Mouse (Mus musculus) neural tube, embryonic 14.5 days (tissue): Measurements from ENCODE around the gene Nek6. TPM values are rescaled to one million over a fixed set of nuclear protein-coding genes. Genes with fewer than 3 reads are reported as not detected.

Source experiments
- ATAC-seq: fragments of 200-750 bp; cut with Nextera tagmentation; 2 replicates; pipeline ENCODE4 v1.8.0; 2017; ENCODE audit warnings: low read depth, mild to moderate bottlenecking, moderate TSS enrichment, moderate library complexity
- H3K27ac ChIP-seq: fragments of 300-500 bp; sonication (generic); 2 replicates; pipeline ENCODE4 v1.5.1; 2014; ENCODE audit warnings: low read depth, mild to moderate bottlenecking, control low read depth, low read length, moderate library complexity, mixed read lengths
- H3K27me3 ChIP-seq: fragments of 300-500 bp; sonication (generic); 2 replicates; pipeline ENCODE4 v1.6.1; 2014; ENCODE audit warnings: low read length; ENCODE audit not compliant: control insufficient read depth, insufficient read depth
- H3K36me3 ChIP-seq: fragments of 300-500 bp; sonication (generic); 2 replicates; pipeline ENCODE4 v1.6.1; 2014; ENCODE audit warnings: low read length, mixed read lengths; ENCODE audit not compliant: control insufficient read depth, insufficient read depth
- H3K4me1 ChIP-seq: fragments of 300-500 bp; sonication (generic); 2 replicates; pipeline ENCODE4 v1.6.1; 2014; ENCODE audit warnings: low read length; ENCODE audit not compliant: control insufficient read depth, insufficient read depth
- H3K4me2 ChIP-seq: fragments of 300-500 bp; sonication (generic); 2 replicates; pipeline ENCODE4 v1.6.1; 2014; ENCODE audit warnings: mild to moderate bottlenecking, low read depth, low read length, control low read depth
- H3K4me3 ChIP-seq: fragments of 300-500 bp; sonication (generic); 2 replicates; pipeline ENCODE4 v1.5.1; 2014; ENCODE audit warnings: low read depth, low read length, control low read depth, mixed read lengths
- H3K9ac ChIP-seq: fragments of 300-500 bp; sonication (generic); replicated peaks from 2 replicates; pipeline ENCODE4 v1.6.1; 2014; ENCODE audit warnings: low read depth, mild to moderate bottlenecking, control low read depth, low read length, mixed read lengths
- H3K9me3 ChIP-seq: fragments of 300-500 bp; sonication (generic); 2 replicates; pipeline ENCODE4 v1.6.1; 2016; ENCODE audit warnings: low read length; ENCODE audit not compliant: control insufficient read depth
- WGBS: fragments of 180-500 bp; shearing (Covaris S2); extraction: QIAGEN DNeasy Blood & Tissue Kit; methylation state at CpG from one replicate; pipeline ENCODE4 v1.1.7; 2014; 5-methylcytosine and 5-hydroxymethylcytosine counted together
- polyA plus RNA-seq: library from polyadenylated mRNA; unstranded; fragments of >200 nt; fragmentation: Nextera tagmentation; extraction: Ambion mirVana; gene quantifications from 2 replicates; pipeline ENCODE4 v1.2.1, GENCODE M21; 2014

The Nek6 gene
- polyA plus RNA-seq, 1 experiment from 2014 or later: 46.4 TPM

DNA sequence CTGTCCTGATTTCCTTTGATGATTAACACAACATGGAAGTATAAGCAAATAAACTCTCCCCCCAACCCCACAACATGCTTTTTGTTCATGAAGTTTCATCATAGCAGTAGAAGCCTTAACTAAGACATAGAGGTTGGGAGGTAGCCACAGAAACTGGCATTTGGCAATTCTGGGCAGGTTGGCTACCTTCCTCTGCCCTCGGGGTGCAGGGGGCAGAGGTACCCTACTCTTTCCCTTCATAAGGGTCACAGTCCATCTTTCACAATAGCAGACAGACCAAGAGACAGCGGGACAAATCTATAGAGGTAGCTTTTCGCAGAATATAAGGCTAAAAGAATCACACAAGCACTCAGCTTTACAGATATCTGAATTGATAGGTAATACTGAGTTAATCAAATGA lies 8.7 kb upstream of the Nek6 start:
- Histone ChIP-seq H3K27me3 (no peaks in the 10 kb centered on the region), H3K4me2 (no peak overlapping the region), H3K9ac (no peak overlapping the region), H3K36me3 (no peaks in the 10 kb centered on the region), H3K27ac (no peak overlapping the region), H3K9me3 (no peaks in the 10 kb centered on the region), H3K4me1 (no peaks in the 10 kb centered on the region), H3K4me3 (no peak overlapping the region)
- 92% methylated on average over 3 of the region's 3 CpGs for WGBS
- ATAC-seq: no peak

DNA sequence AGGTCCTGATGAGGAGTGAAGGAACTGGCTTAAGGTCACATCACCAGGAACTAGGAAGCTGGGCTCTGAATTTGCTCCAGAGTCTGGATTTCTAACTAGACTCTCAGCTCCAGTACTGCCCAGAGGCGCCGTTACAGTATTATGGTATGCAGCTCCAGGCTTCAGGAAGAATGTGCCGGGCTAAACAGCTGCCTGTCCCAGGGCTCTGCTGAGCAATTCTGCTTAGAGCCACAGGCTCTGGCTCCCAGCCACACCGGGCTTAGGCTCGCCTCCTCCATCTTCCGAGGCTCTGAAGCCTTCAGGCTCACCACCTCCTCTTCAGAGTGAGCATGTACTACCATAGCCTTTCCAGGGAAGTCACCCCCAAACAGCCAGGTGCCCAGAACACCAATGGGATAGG lies 7.1 kb upstream of the Nek6 start:
- no peaks in the 10 kb centered on the region for H3K9me3 ChIP-seq
- no peak overlapping the region for H3K27ac ChIP-seq
- no peaks in the 10 kb centered on the region for H3K36me3 ChIP-seq
- H3K27me3 ChIP-seq: no peaks in the 10 kb centered on the region
- no peak overlapping the region for H3K4me2 ChIP-seq
- WGBS: 50% methylated on average over 6 of the region's 6 CpGs
- no peak for ATAC-seq
- no peak overlapping the region for H3K9ac ChIP-seq
- no peak overlapping the region for H3K4me3 ChIP-seq
- no peaks in the 10 kb centered on the region for H3K4me1 ChIP-seq

DNA sequence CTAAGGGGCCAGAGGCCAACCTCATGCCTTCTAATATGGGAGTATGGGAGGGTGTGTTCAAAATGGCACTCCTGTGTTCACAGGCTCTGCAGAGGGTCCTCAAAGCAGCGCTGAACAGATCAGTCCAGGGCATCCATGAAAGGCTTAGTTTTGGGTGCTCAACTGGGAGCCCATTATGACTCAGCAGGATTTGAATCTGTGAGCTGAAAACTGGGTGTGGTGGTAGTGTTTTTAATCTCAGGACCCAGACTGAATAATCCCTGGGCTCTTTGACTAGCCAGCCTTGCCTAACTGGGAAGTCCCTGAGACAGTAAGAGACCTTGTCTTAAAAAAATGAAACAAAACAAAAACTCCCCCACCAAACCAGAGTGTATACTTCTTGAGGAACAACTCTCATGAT lies 4.3 kb upstream of the Nek6 start:
- Histone ChIP-seq H3K9me3 (no peaks in the 10 kb centered on the region), H3K36me3 (no peaks in the 10 kb centered on the region), H3K4me1 (0 out of 2 replicates have a peak, but pooled peaks cover 2% of the 10 kb centered on the region), H3K4me3 (no peak overlapping the region), H3K9ac (no peak overlapping the region), H3K4me2 (no peak overlapping the region), H3K27ac (no peak overlapping the region), H3K27me3 (no peaks in the 10 kb centered on the region)
- WGBS: 88% methylated on average over 1 of the region's 1 CpGs
- no peak for ATAC-seq

DNA sequence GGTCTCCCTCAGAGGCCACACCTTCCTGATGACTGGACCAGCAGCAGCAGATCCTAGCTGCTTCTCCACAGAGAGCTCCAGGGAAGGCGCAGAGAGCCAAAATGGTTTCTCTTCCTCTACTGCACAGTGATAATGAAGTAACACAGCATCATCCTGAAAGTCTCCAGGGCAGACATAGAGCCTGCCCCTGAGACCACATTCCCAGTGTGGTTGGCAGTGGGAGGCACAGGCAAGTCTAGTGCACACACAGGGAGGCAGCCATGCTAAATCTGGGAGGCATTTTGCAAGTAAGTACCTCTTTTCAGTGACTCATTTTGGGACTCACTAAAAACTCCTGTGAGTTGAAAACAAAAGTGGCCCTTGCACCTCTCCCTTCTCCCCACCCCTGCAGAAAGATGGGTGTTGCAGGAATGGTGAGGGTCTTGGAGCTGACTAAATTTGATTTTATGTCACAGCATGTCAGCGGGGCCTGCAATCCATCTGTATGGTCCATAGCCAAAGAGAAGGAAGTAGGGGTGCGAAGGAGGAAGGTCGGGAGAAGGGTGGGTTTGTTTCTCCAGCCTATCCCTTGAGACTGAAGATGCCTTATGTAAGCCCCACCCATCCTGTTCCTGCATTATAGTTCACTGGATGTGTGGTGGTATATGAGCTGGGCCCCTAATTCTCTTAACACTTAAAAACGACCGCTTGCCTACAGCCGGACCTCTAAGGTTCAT lies 2.3 kb upstream of the Nek6 start:
- no peak overlapping the region for H3K9ac ChIP-seq
- H3K27me3 ChIP-seq: no peaks in the 10 kb centered on the region
- 0 out of 2 replicates have a peak, but pooled peaks cover 2% of the 10 kb centered on the region for H3K4me1 ChIP-seq
- H3K9me3 ChIP-seq: no peaks in the 10 kb centered on the region
- no peak overlapping the region for H3K27ac ChIP-seq
- no peak for ATAC-seq
- no peak overlapping the region for H3K4me3 ChIP-seq
- 79% methylated on average over 7 of the region's 7 CpGs for WGBS
- no peak overlapping the region for H3K4me2 ChIP-seq
- no peaks in the 10 kb centered on the region for H3K36me3 ChIP-seq

DNA sequence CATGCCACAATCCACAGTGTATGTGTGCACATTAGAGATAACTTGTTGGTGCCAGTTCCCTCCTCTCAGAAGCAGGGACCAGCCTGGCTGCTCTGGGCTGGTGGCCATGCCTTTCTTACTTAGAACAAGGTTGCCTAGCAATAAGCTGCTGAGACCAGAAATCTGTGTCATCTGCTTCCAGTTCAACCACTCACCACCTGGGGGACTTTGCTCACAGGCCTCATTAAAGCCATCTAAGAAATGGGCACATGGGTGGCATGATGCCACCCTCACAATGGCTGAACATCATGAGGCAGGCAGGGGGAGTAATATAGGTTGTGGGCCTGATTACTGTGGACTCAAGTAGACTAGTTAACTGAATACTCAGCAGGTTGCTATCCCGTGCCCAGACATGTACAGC lies 1.3 kb upstream of the Nek6 start:
- WGBS: 68% methylated on average over 1 of the region's 1 CpGs
- Histone ChIP-seq H3K4me3 (no peak overlapping the region), H3K27me3 (no peaks in the 10 kb centered on the region), H3K9ac (no peak overlapping the region), H3K36me3 (no peaks in the 10 kb centered on the region), H3K27ac (no peak overlapping the region), H3K4me2 (no peak overlapping the region), H3K4me1 (0 out of 2 replicates have a peak, but pooled peaks cover 2% of the 10 kb centered on the region), H3K9me3 (no peaks in the 10 kb centered on the region)
- ATAC-seq: peak; percentile 6; the same call in 1 of the 2 replicates

DNA sequence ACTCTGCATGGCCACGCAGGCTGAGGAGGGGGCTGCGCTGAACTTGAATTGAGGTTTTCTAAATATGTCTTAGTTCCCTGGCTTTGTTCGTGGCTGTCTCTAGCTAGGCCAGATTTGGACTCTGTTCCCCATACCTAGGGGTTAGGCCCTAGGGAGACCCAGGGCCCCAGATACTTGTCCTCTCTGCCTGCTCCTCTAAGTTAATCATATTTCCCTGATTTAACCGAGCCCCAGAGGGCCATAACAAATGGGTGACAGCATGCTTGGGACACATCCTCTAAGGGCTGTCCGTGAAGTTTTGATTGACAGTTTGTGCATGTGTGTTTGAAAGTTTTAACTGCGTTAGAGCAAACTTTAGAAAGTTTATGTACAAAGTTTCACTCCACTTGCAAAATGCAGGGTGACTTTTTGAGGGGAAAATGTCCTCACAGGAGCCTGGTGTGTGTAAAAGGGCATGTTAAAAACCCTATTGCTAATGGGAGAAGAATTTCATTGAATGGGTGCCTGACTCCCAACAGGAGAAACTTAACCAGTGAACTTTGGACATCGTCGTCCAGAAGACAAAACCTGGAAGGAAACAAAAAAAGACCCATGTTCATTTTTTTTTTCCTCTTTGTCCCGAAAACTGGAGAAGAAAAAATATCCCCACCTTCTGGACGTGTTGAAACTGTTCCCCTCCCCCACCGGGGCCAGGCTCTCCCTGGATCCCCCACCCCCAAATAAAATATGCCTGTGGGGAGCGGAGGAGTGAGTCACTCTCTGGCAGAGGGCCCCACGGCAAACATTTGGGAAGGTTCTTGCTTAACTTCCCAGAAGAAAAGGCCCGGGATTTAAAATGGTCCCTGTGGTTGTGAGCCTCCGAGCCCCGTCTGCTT lies 1.1 kb downstream of the Nek6 start:
- H3K36me3 ChIP-seq: no peaks in the 10 kb centered on the region
- peak overlapping the region; percentile 72 for H3K27ac ChIP-seq
- peak overlapping the region; percentile 71 for H3K4me3 ChIP-seq
- H3K9ac ChIP-seq: peak overlapping the region; percentile 83
- WGBS: 11% methylated on average over 16 of the region's 16 CpGs
- H3K4me1 ChIP-seq: 0 out of 2 replicates have a peak, but pooled peaks cover 7% of the 10 kb centered on the region
- ATAC-seq: peak; percentile 12; the same call in 1 of the 2 replicates
- no peaks in the 10 kb centered on the region for H3K9me3 ChIP-seq
- peak overlapping the region; percentile 54 for H3K4me2 ChIP-seq
- H3K27me3 ChIP-seq: no peaks in the 10 kb centered on the region

DNA sequence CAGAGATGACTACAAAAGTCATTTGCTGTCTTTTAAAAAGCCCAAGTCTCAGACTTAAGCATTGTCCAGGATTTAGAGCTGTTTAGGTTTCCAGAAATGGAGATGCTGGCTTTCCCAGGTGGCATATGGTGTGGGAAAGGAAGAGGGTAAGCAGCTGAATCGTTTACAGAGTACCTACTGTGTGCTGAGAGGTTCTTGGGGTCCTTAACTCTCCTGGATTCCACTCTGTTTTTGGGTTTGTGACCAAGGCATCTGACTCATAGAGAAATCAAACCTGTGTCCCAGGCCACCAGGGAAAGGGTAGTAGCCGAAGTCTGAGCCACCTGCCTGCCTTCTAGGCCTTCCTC lies 1.7 kb downstream of the Nek6 start:
- WGBS: 76% methylated on average over 2 of the region's 2 CpGs
- H3K27ac ChIP-seq: peak overlapping the region; percentile 52; the same call in 1 of the 2 replicates
- no peak overlapping the region for H3K9ac ChIP-seq
- H3K4me1 ChIP-seq: 0 out of 2 replicates have a peak, but pooled peaks cover 7% of the 10 kb centered on the region
- peak overlapping the region; percentile 54; the same call in 1 of the 2 replicates for H3K4me2 ChIP-seq
- no peaks in the 10 kb centered on the region for H3K27me3 ChIP-seq
- no peaks in the 10 kb centered on the region for H3K9me3 ChIP-seq
- no peak for ATAC-seq
- peak overlapping the region; percentile 71; the same call in 1 of the 2 replicates for H3K4me3 ChIP-seq
- no peaks in the 10 kb centered on the region for H3K36me3 ChIP-seq

DNA sequence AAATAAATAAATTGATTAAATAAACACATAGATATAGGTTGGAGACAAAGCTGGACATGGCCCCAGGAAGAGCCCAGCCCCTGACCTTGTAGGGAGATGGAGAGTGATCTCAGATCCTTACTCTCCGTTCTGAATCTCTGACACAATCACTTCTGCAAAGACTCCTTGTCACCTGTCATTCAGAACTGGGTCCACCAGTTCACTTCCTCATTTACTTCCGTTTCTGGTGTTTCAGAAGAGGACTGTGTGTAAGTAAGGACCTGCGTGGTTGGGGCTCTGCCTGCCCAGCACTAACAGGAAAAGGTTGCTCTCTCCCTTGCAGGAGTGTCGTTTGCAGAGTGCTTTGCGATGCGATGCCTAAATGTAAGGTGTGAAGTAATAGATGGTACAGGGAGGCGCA lies 3.0 kb downstream of the Nek6 start:
- no peaks in the 10 kb centered on the region for H3K36me3 ChIP-seq
- no peak overlapping the region for H3K9ac ChIP-seq
- no peak overlapping the region for H3K4me3 ChIP-seq
- WGBS: 75% methylated on average over 7 of the region's 7 CpGs
- no peaks in the 10 kb centered on the region for H3K9me3 ChIP-seq
- no peak overlapping the region for H3K4me2 ChIP-seq
- no peak for ATAC-seq
- H3K4me1 ChIP-seq: 0 out of 2 replicates have a peak, but pooled peaks cover 7% of the 10 kb centered on the region
- no peak overlapping the region for H3K27ac ChIP-seq
- H3K27me3 ChIP-seq: no peaks in the 10 kb centered on the region

DNA sequence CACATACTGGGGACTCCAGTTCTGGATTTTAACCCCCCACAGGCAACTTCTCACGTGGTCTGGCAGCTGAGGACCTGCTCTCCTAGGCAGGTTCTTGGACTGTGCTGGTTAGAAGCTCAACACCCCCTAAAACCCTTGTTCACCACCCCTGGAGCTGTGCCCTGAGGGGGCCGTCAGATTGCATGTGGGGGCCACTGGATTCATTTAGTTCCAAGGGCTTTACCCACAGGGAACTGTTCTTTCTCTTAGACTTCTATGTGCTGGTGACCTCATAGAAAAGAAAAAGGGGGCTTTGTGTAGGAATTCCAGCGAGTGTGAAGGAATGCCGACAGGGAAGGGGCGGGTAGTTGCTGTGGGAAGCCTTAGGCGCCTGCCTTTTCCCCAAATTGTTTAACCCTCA lies 4.0 kb downstream of the Nek6 start:
- no peak overlapping the region for H3K4me3 ChIP-seq
- ATAC-seq: no peak; the same call in 1 of the 2 replicates
- no peaks in the 10 kb centered on the region for H3K9me3 ChIP-seq
- H3K4me1 ChIP-seq: peaks cover 10% of the 10 kb centered on the region; the same call in 1 of the 2 replicates
- no peak overlapping the region for H3K4me2 ChIP-seq
- H3K27me3 ChIP-seq: no peaks in the 10 kb centered on the region
- no peak overlapping the region for H3K9ac ChIP-seq
- H3K36me3 ChIP-seq: no peaks in the 10 kb centered on the region
- H3K27ac ChIP-seq: no peak overlapping the region
- 17% methylated on average over 6 of the region's 6 CpGs for WGBS
